In the genomic region with DNA sequence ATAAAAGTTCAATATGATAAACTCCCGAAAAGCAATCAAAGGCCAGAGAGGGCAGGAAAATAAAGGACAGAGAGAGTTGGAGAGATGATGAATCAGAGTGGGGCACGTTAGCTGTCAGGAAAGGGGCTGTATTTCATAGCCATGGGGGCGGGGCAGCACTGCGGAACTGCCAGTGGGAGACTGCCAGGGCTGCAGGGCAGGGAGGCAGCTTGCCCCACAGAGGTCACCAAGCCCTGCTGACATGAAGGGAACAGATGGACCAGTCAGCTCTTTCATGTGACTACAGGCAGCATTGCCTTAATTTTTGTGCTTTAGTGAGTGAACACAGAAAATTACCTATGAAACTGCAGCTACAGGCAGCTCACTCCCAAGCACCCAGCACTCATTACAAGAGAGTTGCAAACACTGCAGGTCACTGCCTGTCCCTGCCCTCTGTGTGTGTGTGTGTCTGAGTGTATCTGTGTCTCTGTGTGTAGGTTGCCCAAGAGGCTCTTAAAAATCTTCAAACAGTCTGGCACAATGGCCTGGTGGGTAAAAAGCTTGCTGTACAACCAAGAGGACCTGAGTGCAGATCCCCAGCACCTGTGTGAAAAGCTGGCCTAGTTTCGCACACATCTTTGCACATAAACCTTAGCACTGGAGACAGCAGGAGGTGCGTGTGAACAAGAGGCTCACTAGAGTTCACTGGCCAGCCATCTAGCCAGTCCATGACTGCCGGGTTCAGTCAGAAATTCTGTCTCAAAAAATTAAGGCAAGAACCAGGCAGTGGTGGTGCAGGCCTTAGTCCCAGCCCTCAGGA, we compare ENCODE assay signal across 8 mouse cellular contexts.
DNase-seq lines count a peak whose midpoint lies in the region; ATAC-seq and TF ChIP-seq lines count a peak whose summit lies in the region.
"Had no signal": no experiment of that assay in that cellular context is flagged by ENCODE, and none has a peak within 500 bp of the region (broad histone marks: within the 10 kb centered on the region; RNA-seq: fewer than 3 reads in every experiment).

No protein-coding gene starts in this region.

- no peak overlapping the region for H3K4me2 ChIP-seq in forebrain, embryonic 15.5 days (replicated peaks)

- H3K27me3 ChIP-seq in thymus, adult 2 months (ENCODE audit: control insufficient read depth, insufficient read depth, low read length): no peaks in the 10 kb centered on the region
- H3K27me3 ChIP-seq in forebrain, embryonic 15.5 days: no peaks in the 10 kb centered on the region

- no peak for TF ChIP-seq CTCF in thymus, adult 2 months (IDR thresholded peaks at IDR 0.05; ENCODE audit: borderline replicate concordance, control insufficient read depth, extremely low read depth, insufficient read depth, low read length, poor library complexity)

- H3K9ac ChIP-seq in forebrain, embryonic 15.5 days (replicated peaks): no peak overlapping the region

- ATAC-seq in forebrain, embryonic 15.5 days (replicated peaks): no peak

- TF ChIP-seq POLR2A in thymus, adult 2 months (IDR thresholded peaks at IDR 0.05; ENCODE audit: control insufficient read depth, extremely low read depth, insufficient read depth, low read length, poor library complexity): 0 out of 2 replicates have a peak, but pooled peaks have one; percentile 39

- no peaks in the 10 kb centered on the region for H3K9me3 ChIP-seq in forebrain, embryonic 15.5 days

- peaks cover 47% of the 10 kb centered on the region for H3K4me1 ChIP-seq in thymus, adult 2 months (replicated peaks; ENCODE audit: control insufficient read depth, insufficient read depth, low read length)
- H3K4me1 ChIP-seq in forebrain, embryonic 15.5 days: no peaks in the 10 kb centered on the region

- no peaks in the 10 kb centered on the region for H3K36me3 ChIP-seq in thymus, adult 2 months (ENCODE audit: control insufficient read depth, insufficient read depth, low read length)
- no peaks in the 10 kb centered on the region for H3K36me3 ChIP-seq in forebrain, embryonic 15.5 days

- H3K4me3 ChIP-seq in thymus, adult 2 months (ENCODE audit: control insufficient read depth, insufficient read depth, low read length): no peak overlapping the region
- no peak overlapping the region for H3K4me3 ChIP-seq in forebrain, embryonic 15.5 days
- H3K4me3 ChIP-seq: heart, adult 2 months had no signal

- WGBS in thymus, adult 2 months: 38% methylated on average over 7 of the region's 7 CpGs
- 62% methylated on average over 7 of the region's 7 CpGs for WGBS in forebrain, embryonic 15.5 days

- H3K27ac ChIP-seq in thymus, adult 2 months (ENCODE audit: control insufficient read depth, insufficient read depth, low read length): peak overlapping the region; percentile 95
- H3K27ac ChIP-seq in forebrain, embryonic 15.5 days (replicated peaks): no peak overlapping the region
- H3K27ac ChIP-seq: heart, adult 2 months had no signal

- DNase-seq in ovary, postnatal 36 days (ENCODE audit: low spot score): peak; percentile 75
- no peak for DNase-seq in ovary, postnatal 10 days (ENCODE audit: low spot score)
- peak; percentile 75 to 83 for DNase-seq in cerebellum, postnatal 10 days
- DNase-seq in kidney, adult 9 months: peak; percentile 39
- peak; percentile 84 for DNase-seq in thymus, adult 2 months
- no peak for DNase-seq in layer of hippocampus, postnatal 14 days (ENCODE audit: low spot score in 2 of 2)

Comparison
In these comparisons a context has a peak if more than half of its experiments do, and no peak if none do; other contexts are left out.
1. DNase-seq: peak in ovary, postnatal 36 days (single experiment), cerebellum, postnatal 10 days (2 of 2), kidney, adult 9 months (single experiment) and thymus, adult 2 months (single experiment); none in ovary, postnatal 10 days (single experiment) and layer of hippocampus, postnatal 14 days (0 of 2).